Mouse (Mus musculus) heart, adult 2 months (tissue): ENCODE results near the gene Myl3.

Experiments
- CTCF ChIP-seq: fragments of 200-600 bp; IDR thresholded peaks from 2 replicates; pipeline ENCODE4 v1.8.1; 2022; ENCODE audit warnings: antibody characterized with exemption, mild to moderate bottlenecking, moderate library complexity
- POLR2A ChIP-seq: fragments of 200-500 bp; IDR thresholded peaks from 2 replicates; pipeline ENCODE4 v1.6.1; 2011; ENCODE audit warnings: mild to moderate bottlenecking, low read depth, low read length, control low read depth; ENCODE audit not compliant: insufficient read depth

DNA sequence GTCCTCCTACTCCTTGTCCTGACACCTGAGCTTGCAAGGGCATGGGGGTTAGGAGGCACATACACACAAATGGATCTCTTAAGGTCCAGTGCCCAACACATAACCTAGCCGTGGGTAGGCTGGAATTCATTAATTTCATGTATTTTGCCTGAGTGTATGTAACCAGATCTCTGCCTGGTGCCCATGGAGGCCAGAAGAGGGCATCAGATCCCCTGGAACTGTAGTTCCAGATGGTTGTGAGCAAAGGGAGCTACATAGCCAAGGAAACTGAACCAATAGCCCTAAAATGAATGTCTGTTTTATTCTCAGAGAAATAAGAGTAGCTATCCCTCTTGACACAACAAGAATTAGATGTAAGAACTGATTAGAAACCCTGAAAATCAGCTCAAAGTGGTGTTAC lies 26.2 kb upstream of the Myl3 start:
- TF ChIP-seq CTCF (peak; percentile 60), POLR2A (no peak)
